Mouse (Mus musculus) brown adipose tissue, adult 24 weeks (tissue): ENCODE data around the gene Izumo1. TPM values are rescaled to one million over a fixed set of nuclear protein-coding genes. Genes with fewer than 3 reads are reported as not detected.
"Not testable (repeated sequence)": the region's sequence is repeated elsewhere in the genome, so short reads cannot be mapped to it uniquely, and the experiment has no call there.

Experiments
- H3K27ac ChIP-seq: fragments of 200-500 bp; replicated peaks from 2 replicates; pipeline ENCODE4 v1.5.1; 2012; ENCODE audit warnings: low read depth, mild to moderate bottlenecking, low read length
- H3K4me1 ChIP-seq: fragments of 200-500 bp; 2 replicates; pipeline ENCODE4 v1.6.1; 2012; ENCODE audit warnings: low read length, mixed read lengths; ENCODE audit not compliant: control insufficient read depth, insufficient read depth, insufficient read length
- H3K4me3 ChIP-seq: fragments of 200-500 bp; 2 replicates; pipeline ENCODE4 v1.5.1; 2012; ENCODE audit warnings: low read depth, mild to moderate bottlenecking, low read length, moderate library complexity; ENCODE audit not compliant: insufficient read depth
- polyA plus RNA-seq: library from polyadenylated mRNA; stranded (reverse); fragments of >200 nt; gene quantifications from 2 replicates; pipeline ENCODE4 v1.2.4, GENCODE M21; 2012; ENCODE audit not compliant: missing spikeins, insufficient read depth, insufficient read length

Izumo1 gene
- polyA plus RNA-seq, 1 experiment, result not detected

DNA sequence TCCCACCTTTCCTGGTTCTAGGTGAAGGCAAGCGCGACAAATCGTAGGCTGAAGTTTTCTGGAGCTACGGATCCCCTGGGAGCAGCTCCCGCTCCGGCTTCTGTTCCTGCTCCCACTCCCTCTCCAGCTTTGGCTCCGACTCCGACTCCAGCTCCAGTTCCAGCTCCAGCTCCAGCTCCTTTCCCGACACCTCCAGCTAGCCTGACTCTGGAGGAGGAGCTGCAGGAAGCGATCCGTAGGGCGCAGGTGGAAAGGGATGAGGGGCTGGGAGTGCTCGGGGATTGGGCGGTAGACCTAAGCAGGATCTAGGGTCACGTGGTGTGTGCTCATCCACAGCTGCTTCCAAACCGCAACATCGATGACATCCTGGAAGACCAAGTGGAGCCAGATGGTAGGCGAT lies 22.6 kb downstream of the Izumo1 start:
- Histone ChIP-seq H3K27ac (no peak overlapping the region), H3K4me3 (0 out of 2 replicates have a peak overlapping the region, but pooled peaks have one; percentile 19), H3K4me1 (peaks cover 26% of the 10 kb centered on the region)

DNA sequence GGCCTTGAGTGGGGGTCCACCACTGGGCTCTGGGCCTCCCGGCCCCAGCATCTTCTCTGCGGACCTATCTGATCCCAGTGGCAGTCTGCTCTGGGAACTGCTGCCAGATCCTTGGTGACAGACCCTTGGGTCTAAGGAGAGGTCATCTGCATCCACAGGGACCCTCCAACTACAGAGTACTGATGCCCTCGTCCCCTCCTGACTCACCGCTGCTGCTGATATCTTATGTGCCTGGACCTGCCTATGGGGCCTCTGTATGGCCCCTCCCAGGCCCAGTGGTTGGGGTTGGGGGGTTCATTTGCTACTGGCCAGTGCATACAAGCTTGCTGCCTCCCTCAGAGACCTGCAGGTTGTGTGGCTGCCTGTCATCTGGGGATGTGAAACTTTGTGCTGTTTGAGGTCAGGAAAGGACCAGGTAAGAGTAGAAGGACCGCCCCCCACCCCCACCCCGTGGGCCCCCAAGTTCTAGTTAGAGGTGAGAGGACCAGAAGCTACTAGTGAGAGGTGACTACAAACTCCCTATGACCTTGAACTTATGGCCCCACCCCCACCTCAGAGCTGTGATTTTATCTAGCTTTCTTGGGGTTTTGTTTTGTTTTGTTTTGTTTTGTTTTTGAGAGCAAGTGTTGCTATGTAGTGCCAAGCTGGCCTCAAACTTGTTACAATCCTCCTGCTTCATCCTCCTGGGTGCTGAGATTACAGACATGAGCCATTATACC lies 23.4 kb downstream of the Izumo1 start:
- Histone ChIP-seq H3K27ac (no peak overlapping the region), H3K4me3 (no peak overlapping the region), H3K4me1 (peaks cover 22% of the 10 kb centered on the region)

DNA sequence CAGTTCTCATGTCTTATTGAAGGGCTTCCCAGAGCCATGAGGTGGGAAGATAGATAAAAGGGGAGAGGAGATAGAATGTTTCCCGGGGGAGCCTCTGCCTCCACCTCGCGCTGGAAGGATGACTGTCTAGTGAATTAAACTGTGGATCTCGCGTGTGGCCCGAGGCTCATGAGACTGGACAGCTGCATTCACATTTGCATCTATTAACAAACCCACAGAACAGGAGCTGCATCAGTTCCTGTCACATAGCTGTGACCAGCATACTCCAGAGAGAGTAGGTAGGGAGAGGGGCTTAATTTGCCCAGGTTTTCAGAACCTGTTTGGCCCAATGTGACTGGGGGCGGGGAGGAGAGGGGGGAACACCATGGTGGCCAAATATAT lies 24.0 kb downstream of the Izumo1 start:
- H3K4me3 ChIP-seq, result no peak overlapping the region
- peaks cover 19% of the 10 kb centered on the region for H3K4me1 ChIP-seq
- H3K27ac ChIP-seq, result no peak overlapping the region

DNA sequence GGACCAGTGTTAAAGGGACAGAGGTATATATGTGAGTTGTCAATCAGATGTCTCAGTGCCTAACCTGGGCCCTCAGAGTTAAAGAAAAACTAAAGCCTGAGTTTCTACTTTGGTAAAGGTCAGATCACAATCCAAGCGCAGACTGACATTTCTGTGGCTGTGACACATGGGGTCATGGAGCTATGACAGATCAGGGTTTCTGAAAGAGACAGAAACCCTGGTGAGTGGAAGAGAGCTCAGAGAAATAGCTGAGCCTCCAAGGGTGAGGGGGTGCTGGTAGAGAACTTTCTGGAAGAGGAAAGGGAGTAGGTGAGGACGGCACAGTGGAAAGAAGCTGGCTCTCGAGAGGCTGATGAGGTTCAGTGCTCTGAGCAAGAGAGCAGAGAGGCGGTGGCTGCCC lies 25.1 kb downstream of the Izumo1 start:
- no peak overlapping the region for H3K4me3 ChIP-seq
- no peak overlapping the region for H3K27ac ChIP-seq
- H3K4me1 ChIP-seq, result peaks cover 11% of the 10 kb centered on the region

DNA sequence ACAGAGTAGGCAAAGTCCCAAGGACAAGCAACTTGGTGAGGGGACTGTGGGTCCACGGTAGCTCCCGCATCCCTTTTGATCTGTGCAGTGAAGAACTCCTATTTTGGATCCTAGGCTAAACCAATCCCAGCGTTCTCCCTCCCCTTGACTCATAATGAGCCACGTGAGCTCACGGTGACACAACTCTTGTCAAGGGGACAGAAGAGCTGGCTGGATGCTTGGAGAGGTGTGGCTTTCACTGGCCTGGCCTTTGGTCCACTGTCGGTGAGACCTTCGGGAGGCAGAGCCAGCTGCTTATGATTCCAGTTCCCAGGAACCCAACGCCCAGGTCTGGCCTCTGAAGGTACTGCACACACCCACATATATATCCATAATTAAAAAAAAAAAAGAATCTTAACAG lies 27.7 kb downstream of the Izumo1 start:
- H3K27ac ChIP-seq, result no peak overlapping the region
- H3K4me1 ChIP-seq, result 0 out of 2 replicates have a peak, but pooled peaks cover under 1% of the 10 kb centered on the region
- H3K4me3 ChIP-seq, result no peak overlapping the region

DNA sequence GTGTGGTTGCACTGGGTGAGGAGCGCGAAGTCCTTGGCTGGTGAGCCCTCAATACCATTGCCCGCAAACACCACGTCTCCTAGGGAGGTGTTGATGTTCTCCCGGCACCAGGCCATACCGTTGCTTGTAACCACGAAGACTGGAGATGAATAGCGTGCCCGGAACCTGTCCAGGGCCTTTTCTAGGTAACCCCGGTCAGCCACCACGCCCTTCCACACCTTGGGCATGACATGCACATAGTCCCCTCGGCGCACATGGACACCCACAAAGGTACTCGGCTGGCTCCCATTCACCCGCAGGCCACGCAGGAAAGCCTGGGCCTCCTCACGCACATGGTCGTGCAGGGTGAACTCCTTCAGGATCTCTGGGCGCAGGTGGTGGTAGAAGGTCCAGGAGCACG lies 28.9 kb downstream of the Izumo1 start:
- H3K27ac ChIP-seq, H3K4me1 ChIP-seq, H3K4me3 ChIP-seq: not testable (repeated sequence)

DNA sequence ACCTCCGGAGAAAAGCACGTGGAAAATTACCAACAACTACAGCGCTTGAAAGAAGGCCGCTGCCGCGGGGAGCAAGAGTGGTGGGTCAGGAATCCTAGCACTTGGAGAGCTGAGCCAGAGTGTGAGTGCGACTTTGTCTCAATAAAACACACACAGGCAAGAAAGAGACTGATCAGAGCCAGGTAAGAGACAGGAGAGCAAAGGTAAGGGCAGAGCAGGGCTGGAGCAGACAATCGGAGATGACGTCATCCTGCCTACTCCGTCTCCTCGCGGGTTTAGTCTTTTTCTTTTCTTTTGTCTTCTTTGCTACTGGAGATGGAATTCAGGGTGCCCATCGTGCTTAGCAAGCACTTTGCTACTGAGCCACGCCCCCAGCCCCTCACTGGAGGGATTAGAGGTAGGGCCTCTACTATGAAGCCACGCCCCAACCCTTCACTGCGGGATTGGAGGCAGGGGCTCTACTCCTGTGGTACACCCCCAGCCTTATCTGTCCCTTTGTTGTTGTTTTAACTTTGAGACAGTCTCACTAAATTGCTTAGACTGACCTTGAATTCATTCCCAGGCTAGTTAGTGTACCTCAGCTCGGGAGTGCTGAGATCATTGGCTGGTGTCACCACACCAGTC lies 32.9 kb downstream of the Izumo1 start:
- no peak overlapping the region for H3K27ac ChIP-seq
- H3K4me3 ChIP-seq, result peak overlapping the region; percentile 40; the same call in 1 of the 2 replicates
- H3K4me1 ChIP-seq, result no peaks in the 10 kb centered on the region

DNA sequence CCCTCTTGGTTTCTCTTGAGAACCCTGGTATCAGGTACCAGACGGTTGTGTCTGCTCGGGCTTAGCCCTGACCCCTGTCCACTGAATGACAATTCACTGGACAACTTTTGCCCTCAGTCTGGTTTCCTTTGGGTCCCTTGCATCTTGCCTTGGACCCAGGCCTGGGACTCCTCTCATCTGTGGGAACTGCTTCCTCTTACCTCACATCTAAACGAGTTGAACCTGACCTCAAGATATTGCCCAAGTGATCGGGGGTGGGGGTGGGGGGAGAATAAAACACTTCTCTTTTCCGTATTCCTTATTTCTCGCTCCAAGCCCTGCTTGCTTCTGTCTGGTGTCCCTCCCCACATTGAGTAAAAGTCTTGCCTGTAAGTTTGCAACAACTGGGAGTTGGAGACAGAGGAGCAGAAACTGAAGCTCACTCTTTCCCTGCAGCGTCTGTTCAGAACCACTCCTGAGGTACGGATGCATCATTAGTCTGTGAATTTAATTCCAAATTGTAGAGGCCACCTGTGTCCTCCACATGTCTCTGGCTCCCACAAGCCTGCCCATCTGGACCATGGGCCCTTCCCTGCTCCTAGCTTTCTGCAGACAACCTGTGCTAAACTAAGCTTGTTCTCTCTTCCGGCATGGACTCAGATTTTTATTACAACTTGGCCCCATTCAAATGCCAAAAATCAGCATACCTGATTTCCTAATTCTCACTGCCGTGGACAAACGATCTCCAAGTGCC lies 39.3 kb downstream of the Izumo1 start:
- no peak overlapping the region for H3K4me3 ChIP-seq
- no peaks in the 10 kb centered on the region for H3K4me1 ChIP-seq
- H3K27ac ChIP-seq, result no peak overlapping the region

DNA sequence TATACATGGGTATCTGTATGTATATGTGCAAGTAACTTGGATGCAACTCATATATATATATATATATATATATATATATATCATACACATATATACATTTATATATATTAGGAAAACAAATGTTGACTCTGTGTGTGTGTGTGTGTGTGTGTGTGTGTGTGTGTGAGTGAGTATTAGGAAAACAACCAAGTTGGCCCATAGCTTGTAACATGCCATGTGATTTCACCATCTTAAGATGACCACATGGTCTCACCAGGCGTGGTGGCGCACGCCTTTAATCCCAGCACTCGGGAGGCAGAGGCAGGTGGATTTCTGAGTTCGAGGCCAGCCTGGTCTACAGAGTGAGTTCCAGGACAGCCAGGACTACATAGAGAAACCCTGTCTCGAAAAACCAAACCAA lies 40.1 kb downstream of the Izumo1 start:
- not testable (repeated sequence) for H3K4me1 ChIP-seq, H3K27ac ChIP-seq

DNA sequence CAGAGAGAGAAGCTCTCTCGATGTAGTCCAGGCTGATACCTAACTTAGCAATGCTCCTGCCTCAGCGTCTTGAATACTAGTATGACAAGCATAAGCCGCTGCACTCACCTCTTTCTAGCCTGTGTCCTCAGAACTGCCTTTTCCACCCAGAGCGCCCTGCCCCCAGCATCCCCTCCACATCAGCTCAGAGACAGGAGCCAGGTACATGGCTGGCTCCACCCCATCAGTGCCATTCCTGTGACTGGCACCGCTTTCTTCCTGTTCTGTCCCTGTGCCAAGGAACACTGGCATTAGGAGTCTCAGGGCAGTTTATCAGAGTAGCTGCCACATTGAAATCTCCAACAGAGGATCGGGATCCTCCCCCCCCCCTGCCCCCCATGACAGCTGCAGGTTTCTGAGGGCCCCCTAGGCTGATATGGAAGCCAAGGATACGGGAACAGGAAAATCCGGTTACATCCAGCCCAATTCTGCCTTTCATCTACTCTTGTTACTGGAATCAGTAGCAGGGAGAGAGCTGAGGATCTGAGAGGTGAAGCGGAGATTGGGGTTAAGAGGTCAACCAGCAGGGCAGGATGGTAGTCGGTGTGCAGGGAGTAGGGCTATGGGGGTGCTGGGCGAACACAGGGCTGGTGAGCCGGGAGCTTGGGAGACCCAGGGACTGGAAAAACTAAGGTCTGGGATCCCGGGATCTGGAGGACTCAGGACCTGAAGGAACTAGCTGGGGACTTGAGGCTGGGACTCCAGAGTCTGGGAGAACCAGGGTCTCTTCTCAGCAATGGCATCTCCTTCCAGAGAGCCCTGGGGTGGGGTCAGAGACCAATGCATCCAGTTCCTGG lies 43.9 kb downstream of the Izumo1 start:
- Histone ChIP-seq H3K4me1 (no peaks in the 10 kb centered on the region), H3K27ac (no peak overlapping the region), H3K4me3 (no peak overlapping the region)

More for the DNA sequence above, 40.1 kb downstream of the Izumo1 start:
- not testable (repeated sequence) for H3K4me3 ChIP-seq

DNA sequence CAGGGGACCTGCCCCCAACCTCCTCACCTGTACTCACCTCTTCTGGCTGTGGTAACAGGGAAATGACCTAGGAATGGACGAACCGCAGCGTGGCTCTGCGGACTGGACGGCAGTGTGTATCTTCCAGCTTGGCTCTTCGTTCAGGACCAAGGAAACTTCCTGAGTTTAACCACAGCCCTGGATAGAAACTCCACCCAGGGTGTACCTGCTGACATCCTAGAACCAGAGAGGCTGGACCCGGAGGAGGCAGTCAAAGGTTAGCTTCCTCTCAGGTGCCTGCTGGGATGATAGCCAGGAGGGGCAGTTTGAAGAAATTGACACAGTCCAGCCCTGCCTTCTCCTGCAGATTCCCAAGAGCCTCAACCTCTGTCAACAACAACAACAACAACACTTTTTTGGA lies 44.5 kb downstream of the Izumo1 start, which contains the start of gene Fut2:
Gene Fut2 (minus strand): TSS at position 234 of the 400 bp plus-strand sequence.
- no peak within 1 kb of the TSS for H3K4me3 ChIP-seq
- H3K27ac ChIP-seq, result no peak within 1 kb of the TSS
- no peaks in the 10 kb centered on the region for H3K4me1 ChIP-seq

DNA sequence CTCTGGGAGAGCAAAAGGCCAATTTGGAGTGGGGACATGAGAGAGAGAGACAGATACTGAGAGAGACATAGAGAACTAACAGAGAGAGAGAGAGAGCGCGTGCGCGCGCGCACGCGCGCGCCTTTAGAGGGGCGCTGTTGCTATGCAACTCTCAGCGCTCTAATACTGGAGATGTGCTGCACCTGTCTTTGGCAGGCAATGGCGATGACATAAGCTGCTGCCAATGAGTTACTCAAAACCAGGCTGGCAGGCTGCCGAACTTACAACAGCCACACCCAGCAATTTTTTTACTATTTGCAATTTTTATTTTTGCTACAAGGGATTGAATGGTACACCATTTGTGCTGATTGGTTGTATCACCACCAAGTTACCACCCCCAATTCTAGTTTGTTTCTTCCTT lies 46.1 kb downstream of the Izumo1 start:
- H3K4me3 ChIP-seq, result no peak overlapping the region
- no peaks in the 10 kb centered on the region for H3K4me1 ChIP-seq
- H3K27ac ChIP-seq, result no peak overlapping the region

DNA sequence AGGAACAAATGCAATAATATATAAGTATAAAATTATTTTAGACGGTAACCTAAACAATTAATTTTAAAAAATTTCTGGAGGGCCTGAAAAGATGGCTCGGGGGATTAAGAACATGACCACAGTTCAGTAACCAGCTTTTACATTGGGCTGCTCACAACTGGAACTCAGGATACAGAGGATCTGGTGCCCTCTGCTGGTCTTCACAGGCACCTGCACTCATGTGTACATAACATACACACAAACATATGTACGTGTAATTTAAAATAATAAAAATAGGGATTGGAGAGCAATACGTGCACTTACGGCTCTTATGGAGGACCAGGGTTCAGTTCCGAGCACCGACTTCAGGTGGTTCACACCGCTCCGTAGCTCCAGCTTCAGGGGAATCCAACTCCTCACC lies 47.3 kb downstream of the Izumo1 start:
- H3K4me3 ChIP-seq, result no peak overlapping the region
- no peak overlapping the region for H3K27ac ChIP-seq
- H3K4me1 ChIP-seq, result no peaks in the 10 kb centered on the region

DNA sequence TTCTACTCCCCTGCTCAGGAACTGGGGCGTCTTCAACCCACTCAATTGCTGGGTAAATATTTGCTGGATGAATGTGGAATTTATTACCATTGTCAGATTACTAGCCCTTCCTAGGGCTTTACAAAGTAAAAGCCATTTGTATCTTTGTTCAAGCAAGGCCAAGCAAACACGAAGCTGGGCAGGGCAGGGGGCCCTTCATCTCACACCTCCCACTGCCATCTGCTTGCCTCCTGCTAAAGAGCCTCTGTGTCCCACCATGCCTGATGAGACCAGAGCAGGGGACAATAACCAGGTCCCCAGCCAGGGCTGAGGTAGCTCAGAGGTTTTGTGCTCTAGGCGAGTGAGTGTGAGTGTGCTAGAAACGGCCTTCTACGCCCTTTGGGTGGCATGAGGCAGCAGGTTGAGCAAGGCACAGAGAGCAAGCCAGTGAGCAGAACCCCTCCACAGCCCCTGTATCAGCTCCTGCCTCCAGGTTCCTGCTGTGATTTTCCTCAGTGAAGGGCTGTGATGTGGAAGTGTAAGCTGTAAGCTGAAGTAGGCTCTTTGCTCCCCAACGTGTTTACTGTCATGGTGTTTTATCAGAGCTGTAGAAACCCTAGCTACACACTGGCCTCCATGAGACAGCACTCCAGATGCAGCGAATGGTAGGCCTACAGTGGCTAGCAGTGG lies 56.1 kb downstream of the Izumo1 start:
- Histone ChIP-seq H3K4me3 (no peak overlapping the region), H3K4me1 (peaks cover 24% of the 10 kb centered on the region), H3K27ac (no peak overlapping the region)
